Mouse (Mus musculus) v-Abl transformed pro-B cells (cell line): ENCODE data around the gene Ccdc36.

ENCODE experiments used
- in situ Hi-C, 2 experiments: fragments of 400-800 bp; cut with MboI; formaldehyde crosslinking; loops; one replicate each; pipeline ENCODE4 v1.15.1; 2025; ENCODE audit not compliant: unreplicated experiment in 2 of 2

The Ccdc36 gene

DNA sequence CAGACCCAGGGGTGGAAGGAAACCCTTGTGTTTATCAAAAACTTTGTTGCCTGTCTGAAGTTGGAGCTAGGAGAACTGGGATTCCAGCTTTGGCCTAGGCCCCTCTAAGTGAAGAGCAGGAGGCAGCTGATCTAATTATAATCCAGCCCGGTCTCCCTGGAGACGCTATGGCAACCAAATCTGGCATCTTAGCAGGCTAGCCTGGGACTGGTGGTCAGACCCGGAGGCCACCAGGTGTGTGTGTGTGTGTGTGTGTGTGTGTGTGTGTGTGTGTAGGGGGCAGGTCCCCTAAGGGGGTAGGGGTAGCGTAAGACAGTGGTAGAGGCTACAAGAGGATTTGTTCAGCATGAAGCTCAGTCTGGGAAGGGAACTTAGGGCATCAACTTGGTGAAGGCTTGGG is 21.6 kb upstream of the Ccdc36 start:
- in situ Hi-C loops = no loop called here

DNA sequence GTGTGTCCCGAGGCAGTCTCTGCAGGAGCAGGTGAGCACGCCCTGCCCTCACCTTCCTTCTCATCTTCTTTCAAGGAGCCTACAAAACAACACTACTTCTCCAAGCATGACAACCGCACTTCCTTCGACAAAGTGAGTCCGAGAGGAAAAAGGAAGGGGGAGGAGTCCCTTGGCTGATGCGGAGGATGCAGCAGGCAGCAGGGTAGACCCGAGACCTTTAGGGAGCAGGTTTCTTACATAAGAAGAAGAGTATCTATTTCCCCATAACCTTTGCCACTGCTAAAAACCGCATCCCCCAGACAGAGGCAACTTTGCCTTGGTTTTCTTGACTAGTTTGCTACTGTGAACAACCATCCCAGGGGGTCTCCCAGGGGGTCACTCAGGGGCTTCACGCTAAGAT is 16.8 kb upstream of the Ccdc36 start:
- in situ Hi-C loops = no loop called here

DNA sequence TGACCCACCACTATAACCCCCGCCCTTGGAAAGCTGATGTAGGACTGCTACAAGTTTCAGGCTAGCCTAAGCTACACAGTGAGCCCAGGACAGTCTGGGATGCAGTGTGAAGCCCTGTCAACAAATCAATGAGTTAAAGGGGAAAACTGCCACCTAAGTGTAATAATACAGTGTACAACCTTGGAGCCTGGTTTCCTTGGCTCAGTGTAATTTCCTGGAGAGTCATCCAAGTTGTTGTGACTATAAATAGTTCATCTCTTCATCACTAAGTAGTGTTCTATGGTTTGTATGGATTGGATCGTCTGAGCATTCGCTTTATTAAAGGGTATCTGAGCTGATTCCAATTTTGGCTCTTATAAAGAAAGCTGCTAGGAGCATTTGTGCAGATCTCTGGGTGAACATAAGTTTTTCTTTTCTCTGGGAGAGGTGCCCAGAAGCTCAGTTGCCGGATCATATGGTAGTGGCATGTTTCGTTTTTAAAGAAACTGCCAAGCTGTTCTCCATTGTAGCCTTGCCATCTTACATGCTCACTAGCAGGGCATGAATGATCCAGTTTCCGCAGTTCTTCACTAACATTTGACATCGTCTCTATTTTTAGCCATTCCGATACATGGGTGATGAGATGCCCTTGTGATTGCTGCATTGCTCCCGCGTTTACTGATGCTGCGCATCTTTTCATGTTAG is 13.1 kb upstream of the Ccdc36 start:
- in situ Hi-C loops = no loop called here

DNA sequence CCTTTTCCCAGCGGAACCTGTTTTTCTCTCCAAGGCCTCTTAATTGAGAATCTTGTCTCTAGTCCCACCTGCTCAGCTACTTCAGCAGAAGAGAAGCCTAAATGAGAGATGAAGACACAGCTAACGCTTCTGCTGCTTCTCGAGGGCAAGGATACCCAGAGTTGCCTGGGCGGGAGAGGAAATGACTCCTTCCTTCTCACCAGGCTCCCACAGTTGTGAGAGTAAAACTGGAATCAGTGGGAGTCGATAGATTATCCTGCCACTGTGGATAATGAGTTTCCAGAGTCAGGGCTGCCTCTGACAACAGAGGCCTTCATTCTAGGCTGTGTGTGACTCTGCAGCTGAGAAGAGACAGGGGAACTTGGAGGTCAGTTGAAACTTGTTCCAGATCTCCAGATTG is 12.2 kb upstream of the Ccdc36 start:
- in situ Hi-C loops = no loop called here

DNA sequence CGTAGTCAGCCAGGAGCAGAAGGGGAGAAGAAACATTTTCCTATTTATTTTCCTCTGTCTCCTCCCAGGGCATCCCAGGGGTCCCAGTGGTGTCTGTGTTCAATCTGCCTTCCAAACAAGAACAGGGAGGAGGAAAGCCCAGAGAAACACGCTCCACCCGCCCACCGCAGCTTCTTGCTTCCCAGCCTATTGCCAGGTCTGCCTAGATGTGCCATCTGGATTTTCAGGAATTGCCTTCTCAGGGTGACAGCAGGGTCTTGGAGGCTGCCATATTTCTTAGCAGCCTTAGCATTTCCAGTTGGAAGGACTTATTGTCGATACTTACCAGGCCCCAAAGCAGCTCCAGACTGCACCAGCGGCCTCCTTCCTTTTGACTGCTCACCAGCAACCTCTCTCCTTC is 10.9 kb upstream of the Ccdc36 start:
- in situ Hi-C loops = no loop called here

DNA sequence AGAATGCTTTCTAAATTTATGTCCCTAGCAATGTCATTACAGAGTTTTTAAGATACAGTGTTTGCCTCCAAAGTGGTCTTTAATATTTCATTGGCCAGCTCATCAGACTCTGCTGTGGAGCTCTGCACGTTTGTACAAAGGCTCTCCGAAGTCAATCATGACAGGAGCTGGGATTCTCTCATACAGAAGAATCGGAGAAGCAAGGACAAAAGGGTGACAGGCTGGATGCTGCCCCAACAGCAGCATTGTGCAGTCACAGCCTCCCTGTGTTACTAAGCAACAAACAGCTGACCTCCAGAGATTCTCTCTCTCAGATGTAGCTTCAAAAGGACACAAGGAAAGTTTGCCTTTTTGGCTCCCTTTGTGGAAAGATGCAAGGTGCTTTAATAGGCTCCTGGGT is 7.9 kb upstream of the Ccdc36 start, which contains the start of gene BC048562:
Gene BC048562 (plus strand): TSS at position 301 of the 400 bp plus-strand sequence.
- in situ Hi-C loops = no loop called here

DNA sequence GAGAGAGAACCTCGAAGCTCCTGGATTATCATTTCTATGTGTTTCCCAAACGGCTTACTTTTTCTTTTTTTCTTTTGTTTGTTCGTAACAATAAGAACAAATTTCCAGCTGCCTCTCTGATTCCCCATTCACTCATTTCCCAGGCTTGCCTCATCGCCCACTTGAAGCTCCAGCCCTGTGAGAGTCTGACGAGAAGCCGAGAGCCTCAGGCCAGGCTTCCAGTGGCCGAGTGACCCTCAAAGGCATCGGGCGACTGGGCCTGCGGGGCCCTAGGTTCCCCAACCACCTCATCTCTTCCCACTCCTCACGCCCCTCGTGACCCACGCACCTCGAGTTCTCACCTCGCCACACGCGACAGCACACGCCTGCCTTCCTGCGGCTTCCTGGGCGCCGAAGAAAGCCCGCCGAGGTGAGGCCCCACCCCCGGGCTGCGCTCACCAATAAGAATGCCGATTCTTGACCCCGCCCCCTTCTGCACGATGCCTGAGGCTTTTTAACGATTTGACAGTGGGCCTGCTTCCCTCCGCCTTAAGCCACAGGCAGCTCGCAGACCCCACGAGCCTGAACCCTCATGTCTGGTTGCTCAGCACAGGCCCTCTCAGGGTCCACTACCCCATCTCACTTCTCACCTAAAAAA is 3.3 kb upstream of the Ccdc36 start:
- in situ Hi-C loops = no loop called here

DNA sequence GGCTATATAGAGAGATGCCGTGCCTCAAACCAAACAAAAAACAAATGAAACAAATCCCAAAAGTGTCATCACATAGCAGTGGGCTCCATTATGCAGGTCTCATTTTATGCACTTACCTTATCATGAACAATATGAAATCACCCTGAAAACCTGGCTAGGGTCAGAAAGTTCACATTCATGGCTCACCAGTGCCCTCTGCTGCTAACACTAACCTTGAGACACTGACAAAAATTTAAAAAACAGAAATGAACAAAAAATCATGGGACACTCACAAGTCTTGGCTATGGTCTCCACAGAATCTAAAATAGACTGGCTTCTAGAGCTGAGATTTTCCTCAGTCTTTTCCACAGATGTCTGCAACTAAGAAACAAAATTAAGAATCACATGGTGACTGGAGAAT is 16.1 kb downstream of the Ccdc36 start:
- in situ Hi-C loops = no loop called here

DNA sequence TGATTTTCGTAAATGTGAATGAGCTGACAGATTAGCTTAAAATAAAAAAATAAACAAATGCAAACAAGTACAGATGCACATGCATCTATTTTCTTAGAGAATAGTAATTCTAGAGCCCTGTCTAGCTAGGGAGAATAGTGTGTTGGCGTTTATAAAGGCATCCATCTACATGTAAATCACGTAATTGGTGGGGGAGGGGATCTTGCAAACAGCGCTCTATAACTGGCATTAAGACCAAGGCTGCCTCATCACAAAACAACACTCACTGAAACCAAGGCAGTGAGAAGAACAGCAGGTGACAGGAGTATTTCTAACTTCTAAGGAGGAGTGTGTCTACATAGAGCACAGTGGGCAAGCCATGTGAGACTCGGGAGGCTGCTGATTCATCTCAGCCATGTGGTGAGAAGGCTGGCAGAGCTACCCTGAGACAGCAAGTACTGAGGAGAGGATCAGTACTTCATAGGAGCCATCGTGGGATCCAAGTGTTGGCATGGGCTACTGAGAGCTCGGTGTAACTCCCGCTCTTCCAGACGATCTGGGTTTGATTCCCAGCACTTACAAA is 16.8 kb downstream of the Ccdc36 start:
- in situ Hi-C loops = no loop called here

DNA sequence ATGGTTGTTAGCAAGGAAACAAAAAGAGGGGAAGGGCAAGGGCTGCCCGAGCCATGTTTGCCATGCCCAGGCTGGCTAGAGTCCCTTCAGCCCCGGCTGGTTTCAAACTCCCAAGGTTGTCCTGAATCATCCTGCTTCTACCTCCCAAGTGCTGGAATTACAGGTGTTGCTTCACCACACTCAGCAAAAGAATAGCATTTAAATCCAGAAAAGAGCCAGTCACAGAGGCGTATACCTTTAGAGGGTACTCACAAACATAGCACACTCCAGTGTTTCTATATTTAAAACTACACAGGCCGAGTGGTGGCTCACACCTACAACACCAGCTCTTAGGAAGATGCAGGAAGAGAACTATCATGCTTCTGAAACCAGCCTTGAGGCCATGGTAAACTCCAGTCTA is 18.7 kb downstream of the Ccdc36 start:
- in situ Hi-C loops = no loop called here

DNA sequence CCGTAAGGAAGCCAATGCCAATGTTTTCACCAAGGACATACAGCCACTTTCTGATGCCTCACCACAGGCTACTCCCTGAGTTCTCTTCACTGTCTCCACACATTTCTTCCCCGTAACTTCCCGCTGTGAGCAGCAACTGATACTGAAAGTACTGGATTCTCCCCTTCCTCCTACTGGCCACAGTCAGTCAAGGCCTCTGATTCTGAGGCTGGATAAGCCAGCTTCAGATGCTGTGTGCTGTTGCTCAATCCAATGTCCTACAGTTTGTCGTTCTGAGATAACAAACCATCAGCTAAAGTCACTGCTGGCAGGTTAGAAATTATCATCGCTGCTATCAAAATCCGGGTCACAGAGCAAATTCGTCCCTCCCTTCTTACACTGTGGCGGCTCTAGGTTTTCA is 23.8 kb downstream of the Ccdc36 start:
- in situ Hi-C loops = no loop called here

DNA sequence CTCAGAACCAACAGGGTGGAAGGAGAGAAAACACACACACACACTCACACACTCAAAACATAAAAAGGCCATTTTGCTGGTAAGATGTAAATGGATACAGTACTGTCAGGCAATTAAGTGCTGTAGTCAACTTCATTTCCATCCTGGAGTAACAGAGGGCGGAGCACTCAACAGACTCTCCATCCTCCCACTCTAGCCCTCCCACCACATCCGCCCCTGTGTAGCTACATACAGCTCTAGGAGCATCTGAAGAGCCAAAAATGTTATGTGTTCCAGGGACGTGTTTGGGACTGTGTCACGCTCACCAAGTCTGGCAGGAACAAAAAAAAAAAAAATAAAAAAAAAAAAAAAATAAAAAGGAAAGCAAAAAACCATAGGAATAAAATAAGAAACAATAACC is 25.2 kb downstream of the Ccdc36 start:
- in situ Hi-C loops = no loop called here

DNA sequence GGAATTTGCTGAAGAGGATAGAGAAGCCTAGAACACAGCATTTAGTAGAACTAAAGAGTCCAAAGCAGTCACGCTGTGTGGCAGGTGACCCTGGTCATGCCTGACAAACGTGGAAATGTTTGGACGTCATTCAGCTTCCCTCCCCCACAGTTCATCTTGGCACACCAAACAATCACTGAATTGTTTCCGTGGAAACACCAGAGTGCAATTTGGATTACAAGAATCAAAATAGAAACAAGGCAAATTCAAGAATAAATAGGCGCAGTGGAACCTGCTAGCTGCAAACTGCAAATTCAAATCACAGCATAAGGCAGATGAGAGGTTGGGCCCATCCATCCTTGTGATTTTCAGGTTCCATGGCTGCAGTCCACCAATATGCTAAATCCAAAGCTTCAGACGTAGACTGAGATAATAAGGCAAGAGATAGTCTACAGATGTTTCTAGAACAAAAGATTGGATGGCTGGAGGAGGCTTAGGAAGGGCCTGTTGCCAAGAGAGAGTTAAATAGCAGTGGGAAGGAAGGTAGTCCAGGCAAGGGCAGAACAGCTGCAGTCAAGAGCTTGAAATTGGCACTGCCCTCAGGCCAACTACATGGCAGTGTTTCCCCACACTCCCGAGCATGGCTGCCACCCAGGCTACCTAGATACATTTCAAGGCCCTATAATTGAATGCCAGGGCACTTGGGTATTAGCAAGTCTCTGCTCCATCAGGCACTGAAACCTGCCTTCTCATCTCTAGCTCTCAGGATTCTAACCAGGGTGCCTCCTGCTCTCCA is 26.9 kb downstream of the Ccdc36 start:
- in situ Hi-C loops = no loop called here

DNA sequence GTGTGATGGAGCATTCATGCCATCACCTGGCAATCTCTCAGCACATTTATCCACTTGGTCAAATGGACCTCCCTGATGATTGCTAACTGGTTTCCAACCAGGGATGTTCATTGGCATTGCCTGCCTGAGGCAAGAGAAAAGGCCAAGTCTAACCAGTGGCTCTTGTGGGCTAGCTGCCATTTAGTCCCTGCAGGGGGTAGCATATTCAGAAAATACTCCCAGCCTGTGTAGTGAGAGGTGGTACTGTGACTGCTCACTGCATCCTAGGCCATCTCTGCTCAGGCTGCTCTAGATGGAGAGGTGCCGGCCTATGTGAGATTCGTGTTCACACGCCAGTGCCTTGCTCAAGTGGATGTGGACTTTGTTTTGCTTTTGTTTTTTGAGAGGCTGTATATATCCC is 30.0 kb downstream of the Ccdc36 start:
- in situ Hi-C loops = no loop called here

DNA sequence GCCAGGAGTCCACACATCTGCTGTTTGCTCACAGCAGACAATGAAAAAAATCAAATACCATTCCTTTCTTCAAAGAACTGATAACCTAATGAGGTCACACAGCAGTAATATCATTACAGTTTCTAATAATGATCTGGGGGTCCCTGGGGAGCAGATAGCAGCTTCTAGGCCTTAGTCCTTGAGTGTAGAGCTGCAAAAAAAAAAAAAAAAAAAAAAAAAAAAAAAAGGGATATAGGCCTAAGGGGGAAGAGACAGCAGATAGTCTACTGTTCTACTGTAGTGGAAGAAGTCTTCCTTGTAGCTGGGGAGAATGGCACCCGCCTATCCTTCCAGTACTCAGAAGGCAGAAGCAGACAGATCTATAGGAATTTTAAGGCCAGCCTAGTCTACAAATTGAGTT is 32.9 kb downstream of the Ccdc36 start:
- in situ Hi-C loops = no loop called here

DNA sequence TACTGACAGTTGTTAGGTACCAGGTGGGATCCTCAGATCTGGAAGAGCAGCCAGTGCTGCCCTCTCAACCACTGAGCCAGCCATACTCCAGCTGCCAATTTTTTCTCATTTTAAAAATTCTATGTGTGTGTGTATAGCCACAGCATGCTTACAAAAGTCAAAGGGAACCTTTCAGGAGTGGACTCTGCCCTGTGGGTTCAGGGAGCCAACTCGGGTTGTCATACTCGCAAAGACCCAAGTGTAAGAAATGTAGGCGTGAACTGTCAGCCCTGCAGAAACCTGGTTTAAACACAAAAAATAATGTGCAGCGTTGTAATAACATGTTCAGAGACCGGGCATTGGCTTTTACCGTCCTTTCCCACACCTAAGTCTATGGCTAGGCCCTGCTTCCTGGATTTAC is 34.1 kb downstream of the Ccdc36 start:
- in situ Hi-C loops = no loop called here

DNA sequence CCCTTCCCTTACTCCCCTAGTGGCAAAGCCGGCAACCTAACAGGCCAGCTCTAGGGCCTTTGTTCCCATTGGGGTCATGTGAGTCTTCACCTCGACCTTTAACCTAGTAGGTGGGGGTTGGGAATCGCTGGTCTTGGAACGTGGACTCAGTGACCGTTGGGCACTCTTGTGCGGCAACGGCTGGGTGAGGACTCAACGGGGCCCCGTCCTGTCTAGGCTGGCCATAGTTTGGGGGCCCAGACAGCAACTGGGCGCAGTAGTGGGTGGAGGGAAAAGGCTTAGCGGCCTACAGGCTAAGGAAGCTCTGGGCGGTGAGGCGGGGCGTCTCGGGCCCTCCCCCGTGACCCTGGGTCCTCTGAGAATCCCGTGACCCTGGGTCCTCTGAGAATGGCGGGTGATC is 35.6 kb downstream of the Ccdc36 start, which contains the start of gene 1700102P08Rik:
Gene 1700102P08Rik (plus strand): TSS at position 130 of the 400 bp plus-strand sequence.
- in situ Hi-C loops = no loop called here

DNA sequence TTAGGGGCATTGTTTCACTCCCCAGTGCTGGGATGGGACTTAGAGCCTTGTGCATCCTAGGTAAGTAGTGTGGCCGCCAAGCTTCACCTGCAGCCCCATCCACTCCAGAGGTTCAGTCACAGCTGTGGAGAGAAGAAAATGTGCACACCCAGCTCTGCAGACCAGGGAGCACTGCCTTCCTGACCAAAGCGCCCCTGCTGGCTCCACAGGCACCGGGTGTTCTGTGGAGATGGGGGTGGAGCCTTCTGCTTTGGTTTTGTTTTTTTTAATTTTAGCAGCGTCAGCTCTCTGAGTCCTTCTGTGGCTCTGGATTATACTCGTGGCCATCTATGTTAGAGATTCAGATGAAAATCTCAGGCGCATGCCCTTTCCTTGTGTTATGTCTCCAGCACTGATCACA is 39.1 kb downstream of the Ccdc36 start:
- in situ Hi-C loops = loop anchor here in 1 of 2 experiments (10.0 kb wide), 1 partner anchor 156 kb away; no protein-coding TSS in a partner anchor

DNA sequence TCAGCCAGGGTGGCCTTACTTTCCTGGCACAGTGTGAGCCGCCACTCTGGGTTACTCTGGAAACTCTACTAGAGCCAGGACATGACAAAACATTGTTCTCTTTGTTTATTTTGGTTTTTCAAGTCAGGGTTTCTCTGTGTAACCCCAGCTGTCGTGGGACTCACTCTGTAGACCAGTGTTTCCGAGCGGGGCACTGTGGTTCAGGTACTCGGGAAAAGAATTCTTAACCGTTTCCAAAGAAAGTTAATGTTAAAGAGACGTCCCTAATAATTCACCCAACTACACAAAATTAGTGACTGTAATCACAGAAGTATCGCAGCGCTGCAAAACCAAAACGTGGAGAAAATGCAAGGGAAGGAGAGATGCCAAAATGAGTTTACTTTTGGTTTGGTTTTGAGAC is 39.7 kb downstream of the Ccdc36 start:
- in situ Hi-C loops = loop anchor here in 1 of 2 experiments (10.0 kb wide), 1 partner anchor 156 kb away; no protein-coding TSS in a partner anchor

DNA sequence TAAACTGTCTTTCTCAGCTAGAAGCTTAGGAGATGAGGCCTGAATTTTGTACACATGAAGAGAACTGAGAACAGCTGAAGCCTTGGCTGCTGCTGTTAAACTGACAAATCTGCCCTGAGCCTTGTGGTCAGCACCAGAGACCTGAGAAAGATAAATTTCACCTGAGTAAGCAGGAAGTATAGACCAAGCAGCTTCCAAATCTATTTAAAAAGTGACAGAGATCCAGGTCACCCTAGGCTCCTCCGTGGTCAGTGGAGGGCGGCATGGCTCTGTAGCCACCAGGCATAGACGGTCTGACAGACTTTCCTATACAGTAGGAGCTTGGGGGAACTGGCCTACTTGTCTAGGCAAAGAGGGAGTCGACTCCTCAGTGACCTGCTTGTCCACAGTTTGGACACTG is 41.5 kb downstream of the Ccdc36 start:
- in situ Hi-C loops = loop anchor here in 1 of 2 experiments (10.0 kb wide), 1 partner anchor 158 kb away; no protein-coding TSS in a partner anchor

DNA sequence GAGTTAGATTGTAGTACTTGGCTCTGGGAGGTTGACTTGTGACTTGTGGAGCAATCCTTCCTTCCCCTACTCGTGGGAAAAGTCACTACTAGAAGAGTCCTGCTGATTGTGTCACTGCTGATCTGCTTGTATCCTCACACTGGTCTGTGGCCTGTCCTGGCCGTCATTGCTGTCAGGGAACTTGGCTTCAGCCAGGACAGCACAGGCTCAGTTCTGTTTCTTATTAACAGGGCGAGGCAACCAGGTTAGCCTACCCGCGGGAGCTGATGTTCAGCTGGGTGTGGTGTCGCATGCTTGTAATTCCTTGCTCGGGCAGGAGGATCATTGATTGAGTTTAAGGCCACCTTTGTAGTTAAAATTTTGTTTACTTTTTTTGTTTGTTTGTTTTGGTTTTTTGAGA is 43.3 kb downstream of the Ccdc36 start:
- in situ Hi-C loops = loop anchor here in 1 of 2 experiments (10.0 kb wide), 1 partner anchor 160 kb away; no protein-coding TSS in a partner anchor
